Mouse (Mus musculus) T-cell, adult 2 months (primary cell): Measurements from ENCODE around the gene Magi2.

Experiments
- DNase-seq: peaks from one replicate; pipeline ENCODE4 v3.0.0; 2022; ENCODE audit warnings: low spot score

Gene Magi2

GRCm38 (mm10) chr5:20606497-20606896 lies 1379.7 kb downstream of the Magi2 start:
- DNase-seq, result no peak

GRCm38 (mm10) chr5:20607503-20607902 lies 1380.7 kb downstream of the Magi2 start:
- DNase-seq, result no peak

- DNase-seq, result no peak
Observed at GRCm38 (mm10) chr5:20609206-20609935, 1382.5 kb downstream of the Magi2 start.

GRCm38 (mm10) chr5:20610640-20611039 lies 1383.8 kb downstream of the Magi2 start:
- DNase-seq, result no peak

- no peak for DNase-seq
Observed at GRCm38 (mm10) chr5:20612616-20613015, 1385.8 kb downstream of the Magi2 start.

- DNase-seq, result no peak
Observed at GRCm38 (mm10) chr5:20614891-20615290, 1388.1 kb downstream of the Magi2 start.

- DNase-seq, result no peak
Observed at GRCm38 (mm10) chr5:20620596-20621511, 1394.0 kb downstream of the Magi2 start.

- DNase-seq, result no peak
Observed at GRCm38 (mm10) chr5:20622417-20622816, 1395.6 kb downstream of the Magi2 start.

- no peak for DNase-seq
Observed at GRCm38 (mm10) chr5:20622837-20623573, 1396.2 kb downstream of the Magi2 start.

GRCm38 (mm10) chr5:20625117-20625516 lies 1398.3 kb downstream of the Magi2 start:
- DNase-seq, result no peak

- no peak for DNase-seq
Observed at GRCm38 (mm10) chr5:20628954-20629601, 1402.2 kb downstream of the Magi2 start.

- DNase-seq, result no peak
Observed at GRCm38 (mm10) chr5:20634046-20634769, 1407.4 kb downstream of the Magi2 start.

- DNase-seq, result no peak
Observed at GRCm38 (mm10) chr5:20634822-20635221, 1408.0 kb downstream of the Magi2 start.

GRCm38 (mm10) chr5:20637300-20637989 lies 1410.6 kb downstream of the Magi2 start:
- no peak for DNase-seq

- DNase-seq, result no peak
Observed at GRCm38 (mm10) chr5:20642196-20642595, 1415.4 kb downstream of the Magi2 start.

GRCm38 (mm10) chr5:20643741-20644140 lies 1416.9 kb downstream of the Magi2 start:
- DNase-seq, result no peak

GRCm38 (mm10) chr5:20646947-20647346 lies 1420.1 kb downstream of the Magi2 start:
- DNase-seq, result no peak

GRCm38 (mm10) chr5:20653425-20654185 lies 1426.8 kb downstream of the Magi2 start:
- no peak for DNase-seq

- DNase-seq, result no peak
Observed at GRCm38 (mm10) chr5:20654766-20655472, 1428.1 kb downstream of the Magi2 start.
